Mouse (Mus musculus): ENCODE measurements around the gene Krit1.
A peak's percentile ranks its signal among the peaks of the same experiment; 100 is the strongest.
"Not testable (repeated sequence)": the region's sequence is repeated elsewhere in the genome, so short reads cannot be mapped to it uniquely, and the experiment has no call there.

Gene Krit1

GRCm38 (mm10) chr5:3802433-3803291, at the start of gene Krit1, which contains the start of gene Ankib1:
Krit1 (plus strand) TSS chr5:3803184.
Ankib1 (minus strand) TSS chr5:3802925.
- peak; percentile 55 for DNase-seq (ENCODE audit: low spot score)

GRCm38 (mm10) chr5:3771512-3771911, 31.5 kb upstream of the Krit1 start:
- DNase-seq (ENCODE audit: low spot score) = no peak

GRCm38 (mm10) chr5:3772017-3772416, 31.0 kb upstream of the Krit1 start:
- no peak for DNase-seq (ENCODE audit: low spot score)

- DNase-seq (ENCODE audit: low spot score) = no peak
These were observed 20.3 kb upstream of the Krit1 start for GRCm38 (mm10) chr5:3782670-3783069.

GRCm38 (mm10) chr5:3783947-3784681, 18.9 kb upstream of the Krit1 start:
- DNase-seq (ENCODE audit: low spot score) = no peak

GRCm38 (mm10) chr5:3784751-3785496, 18.1 kb upstream of the Krit1 start:
- no peak for DNase-seq (ENCODE audit: low spot score)

GRCm38 (mm10) chr5:3787548-3787947, 15.4 kb upstream of the Krit1 start:
- no peak for DNase-seq (ENCODE audit: low spot score)

- no peak for DNase-seq (ENCODE audit: low spot score)
These were observed 11.9 kb upstream of the Krit1 start for GRCm38 (mm10) chr5:3791048-3791447.

- DNase-seq (ENCODE audit: low spot score) = not testable (repeated sequence)
These were observed 5.9 kb upstream of the Krit1 start for GRCm38 (mm10) chr5:3797101-3797500.

GRCm38 (mm10) chr5:3798656-3799055, 4.3 kb upstream of the Krit1 start:
- DNase-seq (ENCODE audit: low spot score) = not testable (repeated sequence)

- no peak for DNase-seq (ENCODE audit: low spot score)
These were observed 2.9 kb upstream of the Krit1 start for GRCm38 (mm10) chr5:3800041-3800440.

GRCm38 (mm10) chr5:3800881-3801280, 2.1 kb upstream of the Krit1 start:
- no peak for DNase-seq (ENCODE audit: low spot score)

GRCm38 (mm10) chr5:3801672-3802432, 1.1 kb upstream of the Krit1 start:
- DNase-seq (ENCODE audit: low spot score) = peak; percentile 3

GRCm38 (mm10) chr5:3803292-3804165, 545 bp downstream of the Krit1 start:
- peak; percentile 2 for DNase-seq (ENCODE audit: low spot score)

GRCm38 (mm10) chr5:3808472-3808871, 5.5 kb downstream of the Krit1 start:
- DNase-seq (ENCODE audit: low spot score) = no peak

GRCm38 (mm10) chr5:3834107-3834506, 31.1 kb downstream of the Krit1 start:
- no peak for DNase-seq (ENCODE audit: low spot score)

GRCm38 (mm10) chr5:3845026-3845425, 42.0 kb downstream of the Krit1 start, which contains the start of gene Lrrd1:
Lrrd1 (plus strand) TSS chr5:3845173.
- DNase-seq (ENCODE audit: low spot score) = no peak

- DNase-seq (ENCODE audit: low spot score) = no peak
These were observed 67.2 kb downstream of the Krit1 start for GRCm38 (mm10) chr5:3870161-3870560.

- DNase-seq (ENCODE audit: low spot score) = no peak
These were observed 69.4 kb downstream of the Krit1 start for GRCm38 (mm10) chr5:3872348-3872747.

GRCm38 (mm10) chr5:3873485-3873884, 70.5 kb downstream of the Krit1 start:
- no peak for DNase-seq (ENCODE audit: low spot score)
